Mouse (Mus musculus) embryo, embryonic 10 days (tissue): Measurements from ENCODE around the gene Upk3bl.
A peak's percentile ranks its signal among the peaks of the same experiment; 100 is the strongest.
"Not testable (repeated sequence)": the region's sequence is repeated elsewhere in the genome, so short reads cannot be mapped to it uniquely, and the experiment has no call there.

Experiments
- DNase-seq: peaks from one replicate; pipeline ENCODE4 v3.0.0-alpha.2; 2015; ENCODE audit warnings: low spot score

The Upk3bl gene

GRCm38 (mm10) chr5:136088821-136089575 is 34.7 kb downstream of the Upk3bl start:
- peak; percentile 15 for DNase-seq

- DNase-seq: no peak
These were observed 37.6 kb downstream of the Upk3bl start for GRCm38 (mm10) chr5:136091927-136092326.

GRCm38 (mm10) chr5:136094249-136095010 is 40.1 kb downstream of the Upk3bl start:
- no peak for DNase-seq

GRCm38 (mm10) chr5:136095089-136095488 is 40.8 kb downstream of the Upk3bl start:
- no peak for DNase-seq

- DNase-seq: no peak
These were observed 44.2 kb downstream of the Upk3bl start for GRCm38 (mm10) chr5:136098536-136098935.

- peak; percentile 93 for DNase-seq
These were observed 48.0 kb downstream of the Upk3bl start for GRCm38 (mm10) chr5:136102099-136102820.

GRCm38 (mm10) chr5:136104511-136104910 is 50.2 kb downstream of the Upk3bl start:
- peak; percentile 24 for DNase-seq

GRCm38 (mm10) chr5:136108486-136108885 is 54.2 kb downstream of the Upk3bl start:
- no peak for DNase-seq

- no peak for DNase-seq
These were observed 54.8 kb downstream of the Upk3bl start for GRCm38 (mm10) chr5:136109042-136109441.

- not testable (repeated sequence) for DNase-seq
These were observed 59.3 kb downstream of the Upk3bl start for GRCm38 (mm10) chr5:136113546-136113945.
